Mouse (Mus musculus): ENCODE measurements around the gene Pde8b.

The Pde8b gene

DNA sequence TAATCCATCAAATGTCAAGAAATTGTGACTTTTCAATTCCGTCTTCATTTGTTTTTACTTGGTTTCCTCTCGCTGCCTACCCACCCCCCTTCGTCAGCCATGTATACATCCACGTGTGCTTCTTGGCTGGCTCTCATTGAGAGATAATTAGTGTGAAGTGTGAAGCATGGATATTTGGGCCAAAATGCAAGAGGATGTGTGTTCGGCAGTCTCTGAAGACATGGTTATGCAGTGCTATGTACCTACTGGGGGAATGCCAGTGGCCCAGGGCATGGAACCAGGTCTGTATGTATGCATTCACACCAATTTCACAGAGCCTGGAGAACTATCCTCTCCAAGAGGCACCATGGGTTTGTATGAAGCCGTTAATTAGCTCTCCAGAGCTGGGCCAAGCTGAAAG, 219.3 kb downstream of the Pde8b start:
- DNase-seq (ENCODE audit: low spot score in 2 of 2) = no peak

DNA sequence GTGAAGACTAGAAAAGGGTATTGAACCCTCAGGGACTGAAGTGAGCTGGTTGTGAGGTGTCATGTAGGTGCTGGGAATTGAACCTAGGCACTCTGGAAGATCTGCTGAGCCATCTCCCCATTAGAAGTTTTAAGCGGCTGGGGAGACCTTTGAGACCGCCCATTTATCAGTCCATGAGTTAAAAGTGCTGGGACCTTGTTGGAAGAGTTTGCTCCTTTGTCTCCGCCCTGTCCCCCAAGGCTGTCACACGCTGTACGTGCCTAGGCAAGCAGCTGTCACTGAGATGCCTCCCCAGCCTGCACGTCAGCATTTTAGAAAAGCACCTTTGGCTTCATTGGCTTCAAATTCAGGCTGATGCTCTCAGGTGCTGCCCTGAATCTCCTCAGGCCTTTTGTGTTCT, 229.9 kb downstream of the Pde8b start:
- no peak for DNase-seq (ENCODE audit: low spot score in 2 of 2)

- DNase-seq (ENCODE audit: low spot score in 2 of 2) = no peak
Observed at GRCm38 (mm10) chr13:95019345-95019744, 230.8 kb downstream of the Pde8b start.

DNA sequence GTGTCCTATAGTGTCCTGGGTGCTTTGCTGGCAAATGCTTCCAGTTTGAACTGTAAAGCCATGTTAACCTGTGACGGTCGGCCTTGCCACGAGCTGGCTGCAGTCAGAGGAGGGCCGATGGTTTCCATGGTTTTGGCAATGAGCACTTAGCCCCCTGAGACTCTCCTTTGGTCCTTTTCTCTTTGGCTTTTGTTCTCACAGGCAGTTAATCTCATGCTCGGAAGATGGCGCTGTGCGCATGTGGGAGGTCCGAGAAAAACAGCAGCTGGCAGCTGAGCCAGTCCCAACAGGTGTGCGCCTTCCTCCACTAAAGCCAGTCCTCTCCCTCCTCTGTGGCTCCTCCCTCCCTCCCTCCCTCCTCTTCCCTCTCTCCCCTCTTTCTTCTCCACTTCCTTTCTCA, 232.2 kb downstream of the Pde8b start:
- DNase-seq (ENCODE audit: low spot score in 2 of 2) = peak in 1 of 2 experiments; percentile 15

DNA sequence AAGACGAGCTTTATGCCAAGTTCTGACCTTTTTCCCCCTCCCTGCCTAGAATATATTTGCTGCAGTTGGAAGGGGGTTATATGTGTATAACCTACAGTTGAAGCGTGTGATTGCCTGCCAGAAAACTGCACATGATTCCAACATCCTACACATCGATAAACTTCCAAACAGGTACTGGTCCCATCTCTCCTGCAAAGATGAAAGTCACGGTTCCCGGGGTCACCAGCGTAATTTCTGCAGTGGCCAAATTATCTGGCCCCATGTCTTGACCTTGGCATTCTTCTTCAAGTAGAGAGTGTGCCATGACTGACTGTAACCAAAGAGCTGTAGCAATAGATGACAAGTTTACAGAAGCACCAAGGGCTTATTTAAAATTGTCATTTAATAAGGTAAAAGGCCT, 232.9 kb downstream of the Pde8b start:
- no peak for DNase-seq (ENCODE audit: low spot score in 2 of 2)

DNA sequence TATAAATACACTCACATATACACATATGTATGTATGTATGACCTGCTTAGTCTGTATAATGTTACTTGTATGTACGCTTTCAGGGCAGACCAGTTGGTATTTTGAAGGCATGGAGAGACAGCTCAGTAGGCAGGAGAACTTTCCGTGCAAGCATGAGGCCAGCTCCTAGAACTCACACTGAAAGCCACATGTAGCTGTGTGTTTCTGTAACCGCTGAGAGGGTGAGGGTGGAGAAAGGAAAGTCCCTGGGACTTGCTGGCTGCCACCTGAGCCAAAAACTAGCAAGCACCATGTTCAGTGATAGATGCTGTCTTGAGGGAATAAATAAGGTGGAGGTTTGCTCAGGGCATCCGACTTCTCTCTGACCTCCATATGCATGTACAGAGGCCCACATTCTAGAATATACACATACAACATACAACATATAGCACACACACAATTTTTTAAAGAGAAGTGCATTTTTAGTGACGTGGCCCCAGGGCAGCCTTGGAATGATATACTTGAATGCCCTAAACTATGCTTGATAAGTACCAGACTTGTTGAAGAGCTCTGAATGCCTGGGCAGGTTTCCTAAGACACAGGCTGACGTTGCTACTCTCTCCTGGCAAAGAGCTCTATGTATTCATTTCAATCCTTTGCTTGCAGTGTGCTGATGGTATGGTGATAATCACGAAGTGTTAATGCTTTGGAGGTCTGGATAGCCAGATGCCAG, 238.4 kb downstream of the Pde8b start:
- DNase-seq (ENCODE audit: low spot score in 2 of 2) = no peak

- no peak for DNase-seq (ENCODE audit: low spot score in 2 of 2)
Observed at GRCm38 (mm10) chr13:95009261-95009660, 240.9 kb downstream of the Pde8b start.

GRCm38 (mm10) chr13:95007281-95007680, 242.9 kb downstream of the Pde8b start:
- DNase-seq (ENCODE audit: low spot score in 2 of 2) = no peak

- no peak for DNase-seq (ENCODE audit: low spot score in 2 of 2)
Observed at GRCm38 (mm10) chr13:94990516-94990915, 259.6 kb downstream of the Pde8b start.

DNA sequence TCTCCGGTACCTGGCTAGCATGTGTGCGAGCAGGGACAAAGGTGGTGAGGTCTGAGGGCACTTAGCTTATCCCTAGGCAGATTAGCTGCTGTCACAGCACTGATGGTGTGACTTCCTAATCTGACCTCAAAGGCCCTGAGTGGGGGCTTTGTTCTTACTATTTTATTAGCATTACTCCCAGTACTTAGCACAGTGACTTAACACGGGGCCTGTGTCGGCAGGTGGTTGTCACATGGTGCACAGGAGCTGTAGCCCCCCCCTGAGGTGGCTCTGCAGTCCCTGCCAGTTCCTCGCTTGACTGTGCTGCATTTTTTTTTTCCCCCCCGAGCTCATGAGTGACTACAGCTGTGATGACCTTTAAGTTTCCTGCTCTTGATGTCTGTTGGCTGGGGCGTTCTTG, 271.1 kb downstream of the Pde8b start:
- DNase-seq (ENCODE audit: low spot score in 2 of 2) = no peak

- DNase-seq (ENCODE audit: low spot score in 2 of 2) = peak; percentile 68 to 83
Observed at GRCm38 (mm10) chr13:94976219-94977186, 273.6 kb downstream of the Pde8b start, which contains the start of gene Wdr41. TSS of gene Wdr41 (plus strand) at chr13:94976344.

DNA sequence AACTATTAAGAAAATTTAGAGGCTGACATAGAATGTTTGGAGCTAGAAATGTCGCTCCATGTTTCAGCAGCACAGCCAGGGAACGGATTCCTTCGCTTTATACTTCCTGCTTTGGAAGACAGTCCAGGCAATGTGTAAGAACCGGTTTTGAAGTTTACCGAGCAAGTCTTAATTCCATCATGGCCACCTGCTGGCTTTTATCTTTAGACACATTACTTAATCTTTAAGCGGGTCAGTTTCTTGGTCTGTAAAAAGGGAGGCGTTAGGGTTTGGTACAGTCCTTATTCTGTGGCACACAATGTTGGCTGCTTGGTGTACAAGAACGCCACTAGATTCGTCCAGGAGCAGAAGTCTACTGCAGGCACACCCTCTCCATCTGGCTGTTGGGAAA, 274.3 kb downstream of the Pde8b start:
- no peak for DNase-seq (ENCODE audit: low spot score in 2 of 2)
